Mouse (Mus musculus) liver, postnatal 0 days (tissue): ENCODE results near the gene Myl7.

Source experiments
- CTCF ChIP-seq: sonication (generic); IDR thresholded peaks from 2 replicates; pipeline ENCODE4 v1.5.1; 2016; ENCODE audit warnings: antibody characterized with exemption, low read depth
- EP300 ChIP-seq: IDR thresholded peaks from 2 replicates; pipeline ENCODE4 v1.6.1; 2016; ENCODE audit warnings: antibody characterized with exemption, low read depth, mild to moderate bottlenecking

- no peak for TF ChIP-seq CTCF
- TF ChIP-seq EP300 = no peak
Measured at GRCm38 (mm10) chr11:5869331-5869730, 29.3 kb downstream of the Myl7 start.
